Mouse (Mus musculus) lung, embryonic 16.5 days (tissue): Measurements from ENCODE around the gene Irx5. TPM values are rescaled to one million over a fixed set of nuclear protein-coding genes. Genes with fewer than 3 reads are reported as not detected.

Experiments
- ATAC-seq: fragments of 200-750 bp; cut with Nextera tagmentation; 2 replicates; pipeline ENCODE4 v1.8.0; 2017; ENCODE audit warnings: low read depth, mild to moderate bottlenecking, moderate library complexity
- H3K27ac ChIP-seq: fragments of 300-500 bp; sonication (generic); 2 replicates; pipeline ENCODE4 v1.5.1; 2014; ENCODE audit warnings: mild to moderate bottlenecking, control low read depth, low read length
- H3K27me3 ChIP-seq: fragments of 300-500 bp; sonication (generic); 2 replicates; pipeline ENCODE4 v1.6.1; 2014; ENCODE audit warnings: low read depth, low read length, mixed read lengths; ENCODE audit not compliant: control insufficient read depth, insufficient read depth
- H3K36me3 ChIP-seq: fragments of 300-500 bp; sonication (generic); 2 replicates; pipeline ENCODE4 v1.6.1; 2014; ENCODE audit warnings: low read length; ENCODE audit not compliant: control insufficient read depth, insufficient read depth
- H3K4me1 ChIP-seq: fragments of 300-500 bp; sonication (generic); replicated peaks from 2 replicates; pipeline ENCODE4 v1.6.1; 2014; ENCODE audit warnings: low read length, mixed read lengths; ENCODE audit not compliant: control insufficient read depth, insufficient read depth
- H3K4me2 ChIP-seq: fragments of 300-500 bp; sonication (generic); 2 replicates; pipeline ENCODE4 v1.6.1; 2014; ENCODE audit warnings: low read depth, low read length, control low read depth
- H3K4me3 ChIP-seq: fragments of 300-500 bp; sonication (generic); 2 replicates; pipeline ENCODE4 v1.5.1; 2014; ENCODE audit warnings: mild to moderate bottlenecking, low read length, control low read depth
- H3K9ac ChIP-seq: fragments of 300-500 bp; sonication (generic); 2 replicates; pipeline ENCODE4 v1.6.1; 2014; ENCODE audit warnings: low read length, control low read depth
- H3K9me3 ChIP-seq: fragments of 300-500 bp; sonication (generic); 2 replicates; pipeline ENCODE4 v1.6.1; 2016; ENCODE audit warnings: low read length; ENCODE audit not compliant: control insufficient read depth
- WGBS: fragments of 180-500 bp; shearing (Covaris S2); extraction: QIAGEN DNeasy Blood & Tissue Kit; methylation state at CpG from one replicate; pipeline ENCODE4 v1.1.7; 2014; 5-methylcytosine and 5-hydroxymethylcytosine counted together
- polyA plus RNA-seq: library from polyadenylated mRNA; unstranded; fragments of >200 nt; fragmentation: Nextera tagmentation; extraction: Ambion mirVana; gene quantifications from 2 replicates; pipeline ENCODE4 v1.2.1, GENCODE M21; 2015

The Irx5 gene
- polyA plus RNA-seq, 1 experiment from 2014 or later, result 11.9 TPM

DNA sequence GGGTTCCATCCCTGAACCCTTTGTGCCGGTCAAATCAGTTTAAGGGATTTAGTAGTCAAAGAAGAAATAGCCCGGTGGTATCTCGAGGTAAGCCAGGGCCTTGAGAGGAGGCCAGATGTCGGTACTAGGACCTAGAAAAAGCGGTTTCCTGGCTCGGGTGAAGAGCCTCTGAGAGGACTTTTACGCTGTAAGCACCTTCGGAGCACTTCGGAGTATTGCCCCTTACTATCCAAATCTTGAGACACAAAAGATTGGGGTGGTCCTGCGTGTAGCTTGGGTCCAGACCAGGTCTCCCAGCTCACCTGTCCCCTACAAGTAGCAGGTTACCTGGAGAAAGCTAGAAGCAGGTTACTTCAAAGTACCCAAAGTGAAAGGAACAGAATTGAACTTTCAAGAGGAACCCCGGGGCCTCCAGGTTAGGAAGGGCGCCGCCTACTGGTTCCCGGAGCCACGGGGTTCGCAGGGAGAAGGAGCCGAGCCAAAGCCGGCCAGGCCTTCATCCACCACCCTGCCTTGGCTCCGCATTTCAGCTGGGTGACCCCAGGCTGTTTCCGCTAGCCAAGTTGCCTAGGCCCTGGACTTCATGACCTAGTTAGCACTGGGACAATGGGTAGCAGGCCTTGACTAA is 6.8 kb downstream of the Irx5 start:
- H3K9me3 ChIP-seq, result no peaks in the 10 kb centered on the region
- H3K27me3 ChIP-seq, result peaks cover 56% of the 10 kb centered on the region
- no peaks in the 10 kb centered on the region for H3K36me3 ChIP-seq
- peak overlapping the region; percentile 41 for H3K4me3 ChIP-seq
- WGBS, result 6% methylated on average over 20 of the region's 20 CpGs
- peak overlapping the region; percentile 74 for H3K27ac ChIP-seq
- peaks cover 5% of the 10 kb centered on the region; the same call in 1 of the 2 replicates for H3K4me1 ChIP-seq
- H3K4me2 ChIP-seq, result peak overlapping the region; percentile 58
- peak; percentile 45 for ATAC-seq
- H3K9ac ChIP-seq, result peak overlapping the region; percentile 59

DNA sequence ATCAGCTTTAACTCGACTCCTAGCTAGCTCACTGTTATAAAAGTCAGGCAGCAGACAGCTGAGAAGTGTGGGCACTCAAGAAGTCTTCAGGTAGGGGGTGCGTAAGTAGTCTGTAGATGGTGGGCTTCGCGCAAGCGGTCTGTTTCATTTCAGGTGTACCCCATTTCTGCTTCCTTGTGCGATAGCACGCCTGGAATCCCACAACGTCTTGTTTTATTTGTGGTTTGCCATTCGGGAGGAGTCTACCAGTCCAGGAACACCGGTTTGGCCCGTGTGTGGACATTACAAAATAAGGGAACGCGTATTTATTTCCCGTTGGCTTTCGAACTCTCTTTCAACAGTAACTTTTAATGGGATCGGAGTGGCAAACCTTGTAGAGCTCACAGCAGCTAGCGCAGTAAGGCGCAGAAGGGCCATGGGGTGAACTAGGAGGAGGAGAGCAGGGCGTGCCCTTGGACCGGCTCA is 7.4 kb downstream of the Irx5 start:
- 10% methylated on average over 20 of the region's 20 CpGs for WGBS
- H3K4me1 ChIP-seq, result peaks cover 5% of the 10 kb centered on the region; the same call in 1 of the 2 replicates
- peaks cover 50% of the 10 kb centered on the region for H3K27me3 ChIP-seq
- H3K4me2 ChIP-seq, result peak overlapping the region; percentile 58
- H3K9ac ChIP-seq, result peak overlapping the region; percentile 59
- peak overlapping the region; percentile 74 for H3K27ac ChIP-seq
- no peaks in the 10 kb centered on the region for H3K36me3 ChIP-seq
- H3K4me3 ChIP-seq, result peak overlapping the region; percentile 41
- ATAC-seq, result peak; percentile 41; the same call in 1 of the 2 replicates
- H3K9me3 ChIP-seq, result no peaks in the 10 kb centered on the region

DNA sequence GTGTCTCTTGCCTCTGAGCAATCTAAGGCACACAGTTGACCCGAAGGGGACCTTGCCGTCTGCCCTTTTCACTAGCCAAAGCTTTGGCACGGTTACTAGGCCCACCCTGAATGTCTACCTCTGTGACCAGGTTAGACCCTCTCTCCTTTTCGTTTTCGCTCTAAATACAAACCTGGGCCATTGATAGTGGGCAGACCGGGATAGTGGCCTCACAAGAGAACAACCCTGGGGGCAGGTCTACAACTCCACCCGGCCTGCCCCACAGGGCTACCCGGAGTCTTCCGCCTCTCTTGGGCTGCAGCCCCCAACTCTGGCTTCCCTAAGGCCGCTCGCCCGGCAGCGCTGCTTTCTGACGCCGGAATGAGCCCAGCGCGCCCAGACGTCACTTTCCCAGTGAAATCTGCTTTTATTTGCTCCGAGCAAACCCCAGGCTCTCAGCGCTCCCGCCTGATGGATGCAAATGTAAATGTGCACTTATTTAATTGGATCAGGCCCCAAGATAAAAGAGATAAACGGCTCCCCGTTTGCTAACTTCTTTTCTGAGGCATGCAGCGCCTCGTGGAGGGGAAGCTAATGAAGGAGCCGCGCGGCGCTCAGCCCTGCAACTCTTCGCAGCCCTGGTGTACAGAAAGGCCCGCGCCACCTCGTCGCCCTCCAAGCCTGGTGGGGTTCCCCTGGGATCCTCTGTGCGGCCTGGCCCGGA is 8.0 kb downstream of the Irx5 start:
- Histone ChIP-seq H3K9me3 (no peaks in the 10 kb centered on the region), H3K27me3 (peaks cover 46% of the 10 kb centered on the region), H3K4me2 (peak overlapping the region; percentile 58), H3K4me1 (0 out of 2 replicates have a peak, but pooled peaks cover 5% of the 10 kb centered on the region), H3K4me3 (peak overlapping the region; percentile 41), H3K27ac (peak overlapping the region; percentile 74; the same call in 1 of the 2 replicates), H3K9ac (peak overlapping the region; percentile 59), H3K36me3 (no peaks in the 10 kb centered on the region)
- ATAC-seq, result no peak
- WGBS, result 2% methylated on average over 36 of the region's 36 CpGs

DNA sequence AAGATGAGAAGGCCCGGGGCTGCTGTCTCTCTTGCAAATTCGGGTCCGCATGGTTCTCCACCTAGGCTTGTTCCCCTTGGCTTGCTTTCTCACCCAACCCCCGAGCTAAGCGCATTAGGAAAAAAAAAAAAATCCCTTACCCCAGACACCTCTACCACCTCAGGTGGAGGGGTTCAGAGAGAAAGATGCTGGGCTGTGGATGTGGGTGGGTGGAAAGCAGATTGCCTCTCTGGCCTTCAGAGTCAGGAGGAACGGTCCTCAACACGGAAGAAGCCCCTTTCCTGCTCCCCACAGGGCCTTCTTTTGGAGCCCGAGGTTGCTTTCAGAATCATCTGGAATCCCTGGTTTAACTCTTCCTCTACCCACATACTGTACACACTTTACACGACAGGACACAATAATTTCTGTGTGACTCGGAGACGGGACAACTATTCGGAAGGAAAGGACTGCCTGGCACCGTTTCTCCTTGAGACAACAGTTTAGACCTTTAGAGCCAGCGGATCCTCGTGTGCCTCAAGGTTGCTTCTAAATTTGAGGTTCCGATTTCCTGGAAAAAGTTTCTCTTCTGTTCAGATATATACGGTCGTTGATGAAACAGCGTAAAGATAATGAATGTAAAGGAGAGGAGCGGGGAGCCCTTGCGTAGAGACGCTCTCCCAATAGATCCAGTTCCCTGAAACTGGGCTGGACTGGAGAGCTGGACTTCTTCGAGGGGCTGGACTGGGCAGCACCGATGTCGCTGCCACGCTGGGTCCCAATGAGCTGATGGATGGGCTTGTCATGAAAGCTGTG is 8.7 kb downstream of the Irx5 start:
- H3K27me3 ChIP-seq, result peaks cover 46% of the 10 kb centered on the region

DNA sequence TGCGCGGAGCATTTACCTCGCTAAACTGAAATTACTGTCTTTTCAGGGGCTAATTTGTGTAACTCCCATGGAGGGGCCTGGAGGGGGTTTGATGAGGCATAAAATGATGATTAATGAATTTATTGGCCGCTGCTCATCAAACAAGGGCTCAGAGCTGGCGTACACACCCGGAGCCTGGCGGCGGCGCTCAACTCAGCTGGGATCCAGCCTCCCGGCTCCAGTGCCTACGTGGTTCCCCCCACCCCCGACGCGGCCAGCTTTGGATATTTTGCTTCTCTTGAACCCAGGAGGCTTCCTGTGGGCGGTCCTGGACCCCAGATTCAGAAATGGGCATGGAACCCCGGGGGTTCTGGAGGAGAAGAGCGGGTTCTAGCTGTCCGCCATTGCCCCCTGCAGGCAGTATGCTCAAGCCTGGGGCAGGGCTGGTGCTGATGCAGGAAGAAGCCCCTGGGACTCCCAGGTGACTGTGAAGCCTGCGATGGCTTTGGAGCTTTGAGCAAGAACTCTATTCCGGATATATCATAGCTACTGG is 9.4 kb downstream of the Irx5 start:
- ATAC-seq, result no peak
- H3K36me3 ChIP-seq, result no peaks in the 10 kb centered on the region
- 0 out of 2 replicates have a peak, but pooled peaks cover 5% of the 10 kb centered on the region for H3K4me1 ChIP-seq
- no peak overlapping the region for H3K9ac ChIP-seq
- H3K27ac ChIP-seq, result no peak overlapping the region
- WGBS, result 8% methylated on average over 20 of the region's 20 CpGs
- no peaks in the 10 kb centered on the region for H3K9me3 ChIP-seq
- H3K4me3 ChIP-seq, result peak overlapping the region; percentile 41
- peaks cover 41% of the 10 kb centered on the region for H3K27me3 ChIP-seq
- H3K4me2 ChIP-seq, result peak overlapping the region; percentile 58

More for the DNA sequence above, 8.7 kb downstream of the Irx5 start:
- Histone ChIP-seq H3K27ac (no peak overlapping the region), H3K36me3 (no peaks in the 10 kb centered on the region), H3K9ac (peak overlapping the region; percentile 59), H3K9me3 (no peaks in the 10 kb centered on the region), H3K4me3 (peak overlapping the region; percentile 41), H3K4me1 (0 out of 2 replicates have a peak, but pooled peaks cover 5% of the 10 kb centered on the region), H3K4me2 (peak overlapping the region; percentile 58)
- WGBS, result 7% methylated on average over 26 of the region's 26 CpGs
- ATAC-seq, result no peak

DNA sequence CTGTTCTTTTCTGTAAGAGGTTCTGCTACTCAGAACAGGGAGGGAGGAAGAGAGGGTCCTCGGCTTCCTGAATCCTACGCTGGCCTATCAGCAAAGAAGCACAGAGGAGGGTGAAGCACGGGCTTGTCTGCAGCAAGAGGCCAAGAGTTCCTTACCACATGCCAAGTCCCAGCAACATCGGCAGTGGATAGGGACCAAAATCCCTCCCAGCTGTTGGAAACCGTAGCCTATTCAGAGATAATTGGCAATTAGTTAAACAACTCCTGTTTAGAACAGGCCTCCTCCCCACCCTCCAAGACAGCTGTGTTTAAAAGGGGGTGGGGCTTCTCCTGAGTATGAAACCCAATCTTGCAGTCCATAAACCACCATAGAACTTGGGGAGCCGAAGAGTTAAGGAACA is 22.1 kb downstream of the Irx5 start:
- ATAC-seq, result peak; percentile 36; the same call in 1 of the 2 replicates

DNA sequence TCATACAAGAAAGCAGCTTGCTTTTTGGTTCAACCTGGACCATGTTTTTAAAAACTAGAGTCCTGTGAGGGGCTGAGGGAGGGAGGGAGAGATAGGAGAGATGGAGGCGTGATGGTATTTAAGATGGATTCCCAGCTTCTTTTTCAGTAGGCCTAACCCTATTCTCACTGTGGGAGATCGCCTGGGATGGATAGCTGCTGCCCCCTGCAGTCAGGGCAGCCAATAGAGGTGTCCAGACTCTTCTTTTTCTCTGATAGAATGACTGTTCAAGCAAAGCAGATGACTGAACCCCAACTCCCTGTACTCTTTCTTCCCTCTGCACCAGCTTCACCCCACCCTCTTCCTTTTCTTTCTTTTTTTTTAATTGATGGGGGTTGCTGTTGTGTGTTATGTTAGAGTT is 23.1 kb downstream of the Irx5 start:
- Histone ChIP-seq H3K9me3 (no peaks in the 10 kb centered on the region), H3K4me3 (no peak overlapping the region), H3K36me3 (no peaks in the 10 kb centered on the region), H3K9ac (no peak overlapping the region), H3K4me1 (no peaks in the 10 kb centered on the region; the same call in 1 of the 2 replicates), H3K27ac (no peak overlapping the region), H3K27me3 (no peaks in the 10 kb centered on the region; the same call in 1 of the 2 replicates), H3K4me2 (no peak overlapping the region)
- 33% methylated on average over 2 of the region's 2 CpGs for WGBS
- no peak for ATAC-seq

More for the DNA sequence above, 22.1 kb downstream of the Irx5 start:
- Histone ChIP-seq H3K4me1 (no peaks in the 10 kb centered on the region; the same call in 1 of the 2 replicates), H3K9ac (no peak overlapping the region), H3K27me3 (no peaks in the 10 kb centered on the region; the same call in 1 of the 2 replicates), H3K4me3 (no peak overlapping the region), H3K4me2 (no peak overlapping the region), H3K9me3 (no peaks in the 10 kb centered on the region), H3K36me3 (no peaks in the 10 kb centered on the region), H3K27ac (no peak overlapping the region)
- WGBS, result 18% methylated on average over 6 of the region's 6 CpGs

DNA sequence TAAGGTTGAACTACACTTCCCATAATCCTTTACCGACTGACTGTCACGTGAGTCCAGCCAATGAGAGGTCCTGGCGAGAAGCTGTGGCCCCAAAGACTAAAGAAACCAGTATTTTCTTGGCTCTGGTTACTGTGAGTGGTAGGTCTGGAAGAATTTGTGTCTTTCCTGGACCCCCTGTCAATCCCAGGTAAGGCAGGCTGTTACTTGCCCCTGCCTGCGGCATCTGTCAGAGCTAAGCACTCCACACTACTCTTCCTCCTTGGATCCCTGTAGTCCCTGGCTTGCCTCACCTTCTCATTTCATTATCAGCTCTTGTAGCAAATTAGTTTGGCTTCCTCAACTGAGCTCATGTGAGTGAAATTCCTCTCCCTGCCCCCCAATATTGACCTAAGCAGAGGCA is 30.5 kb downstream of the Irx5 start:
- H3K27me3 ChIP-seq, result no peaks in the 10 kb centered on the region; the same call in 1 of the 2 replicates
- H3K4me2 ChIP-seq, result no peak overlapping the region
- no peak overlapping the region for H3K9ac ChIP-seq
- no peak overlapping the region for H3K4me3 ChIP-seq
- 67% methylated on average over 4 of the region's 4 CpGs for WGBS
- no peaks in the 10 kb centered on the region for H3K4me1 ChIP-seq
- no peaks in the 10 kb centered on the region for H3K9me3 ChIP-seq
- no peak overlapping the region for H3K27ac ChIP-seq
- no peaks in the 10 kb centered on the region for H3K36me3 ChIP-seq
- ATAC-seq, result no peak
